Mouse (Mus musculus): Measurements from ENCODE around the gene Fa2h. TPM values are rescaled to one million over a fixed set of nuclear protein-coding genes. Genes with fewer than 3 reads are reported as not detected.

Gene Fa2h
- 1.7 TPM for polyA plus RNA-seq (2021)

DNA sequence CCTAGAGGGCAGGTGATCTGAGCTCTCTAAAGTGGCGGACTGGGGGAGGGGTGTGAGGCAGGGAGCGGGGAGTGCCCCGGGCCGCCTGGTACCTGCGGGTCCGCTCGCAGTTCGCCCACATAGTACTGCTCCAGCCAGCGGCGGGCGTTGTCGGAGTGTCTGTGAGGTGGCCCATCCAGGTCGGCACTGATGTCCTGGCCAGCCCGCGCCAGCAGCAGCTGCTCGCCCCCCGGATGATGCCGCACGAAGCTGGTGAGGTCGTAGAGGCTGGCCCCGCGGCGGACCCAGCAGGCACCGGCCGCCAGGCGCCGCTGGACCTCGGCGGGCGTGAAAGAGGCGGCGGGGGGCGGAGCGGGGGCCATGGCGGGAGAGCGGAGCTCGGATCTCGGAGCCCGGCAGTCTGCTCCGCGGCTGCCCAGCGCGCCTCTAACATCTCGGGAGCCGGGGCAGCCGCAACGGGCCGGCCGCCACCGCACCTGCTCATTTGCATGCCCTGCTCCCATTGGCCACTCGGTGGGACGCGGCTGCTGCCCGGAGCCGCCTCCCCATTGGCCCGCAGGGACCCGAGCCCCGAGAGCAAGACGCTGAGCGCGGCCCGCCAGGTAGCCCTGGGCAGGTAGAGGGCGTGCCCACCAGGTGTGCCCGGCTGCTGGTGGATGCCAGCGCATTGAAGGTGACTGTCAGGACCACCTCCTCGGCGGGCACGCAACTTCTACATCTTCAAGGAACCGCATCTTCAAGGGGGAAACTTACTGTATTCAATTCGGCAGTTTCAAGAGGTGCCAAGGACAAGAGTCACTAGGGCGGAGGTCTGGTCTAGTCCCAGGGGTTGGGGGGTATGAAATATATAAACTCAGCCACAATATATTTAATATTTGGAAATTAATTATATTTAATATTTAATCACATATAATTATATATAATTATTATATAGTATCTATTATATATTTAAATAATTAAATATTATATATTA lies at the start of gene Fa2h:
Fa2h (minus strand) TSS at position 434 of the 973 bp plus-strand sequence.
- in situ Hi-C loops (cut with MboI; ENCODE audit: low pct_unique_long_range_greater_than_20kb), result no loop called here
- DNase-seq (ENCODE audit: low read depth, low spot score) (no peak), ATAC-seq (peak; percentile 96)
- TF ChIP-seq CTCF (IDR thresholded peaks at IDR 0.05), result peak; percentile 98
- H3K27me3 ChIP-seq, result peaks cover 22% of the 10 kb centered on the region
- POLR2A ChIA-PET, result no interaction called here
- CTCF ChIA-PET, result interaction anchor here (1.5 kb wide), 1 partner anchor 10 kb away, joined by 3 read pairs; no protein-coding TSS in a partner anchor

DNA sequence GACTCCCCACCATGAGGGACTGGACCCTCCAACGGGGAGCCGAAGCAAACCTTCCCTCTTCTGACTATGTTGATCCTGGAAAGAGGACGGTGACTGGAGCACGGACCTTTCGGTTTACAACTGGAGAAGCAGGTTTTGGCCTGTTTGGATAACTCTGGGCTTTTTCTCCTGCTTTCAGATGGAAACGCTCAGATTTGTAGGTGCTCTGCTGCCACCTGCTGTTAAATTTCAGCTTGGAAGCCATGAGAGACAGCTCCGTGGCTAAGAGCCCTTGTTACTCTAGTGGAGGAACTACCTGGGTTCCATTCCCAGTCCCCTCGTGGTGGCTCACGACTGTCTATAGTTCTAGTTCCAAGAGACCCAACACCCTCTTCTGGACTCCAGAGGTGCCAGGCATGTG lies 45.6 kb upstream of the Fa2h start:
- POLR2A ChIA-PET, result interaction anchor here (0.6 to 1.2 kb wide), 2 partner anchors 20 to 96 kb away, joined by 3 read pairs; no protein-coding TSS in a partner anchor
- ATAC-seq (peak; percentile 55), DNase-seq (ENCODE audit: low read depth, low spot score) (no peak)
- peak; percentile 91 for TF ChIP-seq CTCF (IDR thresholded peaks at IDR 0.05)
- CTCF ChIA-PET, result interaction anchor here (0.9 to 2.9 kb wide), 12 partner anchors 10 to 223 kb away, joined by 3 to 29 read pairs (median 5); partner anchors contain the start of gene Mlkl
- no peaks in the 10 kb centered on the region for H3K27me3 ChIP-seq
- in situ Hi-C loops (cut with MboI; ENCODE audit: low pct_unique_long_range_greater_than_20kb), result loop anchor here (5.0 kb wide), 1 partner anchor 97 kb away; no protein-coding TSS in a partner anchor

GRCm38 (mm10) chr8:111435071-111435828 lies 41.6 kb upstream of the Fa2h start:
- TF ChIP-seq CTCF (IDR thresholded peaks at IDR 0.05), result no peak
- in situ Hi-C loops (cut with MboI; ENCODE audit: low pct_unique_long_range_greater_than_20kb), result loop anchor here (5.0 kb wide), 1 partner anchor 93 kb away; no protein-coding TSS in a partner anchor
- ATAC-seq (no peak), DNase-seq (ENCODE audit: low read depth, low spot score) (no peak)
- POLR2A ChIA-PET, result no interaction called here
- peaks cover 4% of the 10 kb centered on the region for H3K27me3 ChIP-seq
- CTCF ChIA-PET, result interaction anchor here (1.2 to 2.9 kb wide), 2 partner anchors 10 to 92 kb away, joined by 3 to 14 read pairs; no protein-coding TSS in a partner anchor

DNA sequence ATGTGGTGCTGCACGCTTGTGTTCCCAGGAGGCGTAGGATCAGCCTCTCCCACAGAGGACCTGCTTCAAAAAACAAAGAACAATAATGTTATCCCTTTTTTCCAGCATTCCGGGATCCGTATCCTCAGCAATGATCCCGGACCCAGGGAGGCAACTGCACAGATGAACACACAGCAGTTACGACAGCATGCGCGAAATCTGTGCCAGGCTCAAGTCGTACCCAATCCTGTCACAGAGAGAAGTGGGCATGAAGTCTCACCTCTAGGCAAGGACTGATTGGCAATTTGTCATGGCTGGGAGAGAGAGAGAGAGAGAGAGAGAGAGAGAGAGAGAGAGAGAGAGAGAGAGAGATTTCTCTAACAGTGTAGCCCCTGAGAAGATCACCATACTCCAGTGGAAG lies 31.0 kb upstream of the Fa2h start:
- in situ Hi-C loops (cut with MboI; ENCODE audit: low pct_unique_long_range_greater_than_20kb), result no loop called here
- no peak for TF ChIP-seq CTCF (IDR thresholded peaks at IDR 0.05)
- ATAC-seq, result no peak
- no peak for DNase-seq (ENCODE audit: low read depth, low spot score)
- H3K27me3 ChIP-seq, result no peaks in the 10 kb centered on the region
- POLR2A ChIA-PET, result no interaction called here
- CTCF ChIA-PET, result interaction anchor here (1.3 to 1.6 kb wide), 2 partner anchors 15 to 20 kb away, joined by 3 to 5 read pairs; no protein-coding TSS in a partner anchor

DNA sequence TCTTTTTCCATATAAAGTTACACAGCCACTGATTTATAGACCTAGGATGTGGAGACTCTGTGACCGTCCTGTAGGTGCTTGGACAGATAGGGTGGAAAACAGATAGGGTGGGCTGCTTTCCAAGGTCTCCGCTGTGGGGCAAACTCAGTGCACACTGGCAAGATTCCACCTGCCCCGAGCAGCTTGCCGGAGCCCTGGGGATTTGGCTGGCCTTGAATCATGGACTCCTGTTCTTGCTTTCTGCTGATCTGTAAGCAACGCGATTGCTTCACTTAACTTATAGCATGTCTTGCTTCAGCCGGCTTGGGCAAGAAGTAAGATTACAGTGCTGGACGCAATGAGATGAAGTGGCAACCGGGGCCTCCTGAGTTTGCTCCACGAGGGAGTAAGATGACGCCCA lies 30.6 kb upstream of the Fa2h start:
- no peaks in the 10 kb centered on the region for H3K27me3 ChIP-seq
- in situ Hi-C loops (cut with MboI; ENCODE audit: low pct_unique_long_range_greater_than_20kb), result no loop called here
- ATAC-seq, result no peak
- no peak for DNase-seq (ENCODE audit: low read depth, low spot score)
- ChIA-PET CTCF (interaction anchor here (1.7 kb wide), 1 partner anchor 15 kb away, joined by 6 read pairs; no protein-coding TSS in a partner anchor), POLR2A (no interaction called here)
- no peak for TF ChIP-seq CTCF (IDR thresholded peaks at IDR 0.05)

DNA sequence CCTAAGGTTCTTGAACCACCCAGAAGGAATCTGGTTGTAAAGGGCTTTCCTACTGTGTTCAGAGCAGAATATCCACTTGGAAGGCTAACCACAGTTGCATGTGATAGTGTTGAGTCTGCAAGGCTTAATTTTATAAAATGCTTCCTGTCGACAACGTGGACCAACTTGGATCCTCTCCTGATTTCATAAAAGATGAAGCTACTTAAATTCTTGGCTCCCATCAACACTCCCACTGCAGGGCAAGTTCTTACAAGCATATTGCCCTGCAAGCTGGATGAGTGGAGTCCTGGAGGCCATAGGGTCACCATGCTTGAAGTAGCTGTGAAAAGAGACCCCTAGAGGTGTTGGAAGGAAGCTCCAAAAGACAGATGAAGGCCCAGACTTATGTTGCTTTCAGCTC lies 29.0 kb upstream of the Fa2h start:
- DNase-seq (ENCODE audit: low read depth, low spot score), result no peak
- no peak for ATAC-seq
- H3K27me3 ChIP-seq, result no peaks in the 10 kb centered on the region
- TF ChIP-seq CTCF (IDR thresholded peaks at IDR 0.05), result no peak
- ChIA-PET POLR2A (no interaction called here), CTCF (interaction anchor here (1.0 to 1.7 kb wide), 2 partner anchors 16 to 48 kb away, joined by 3 to 6 read pairs; no protein-coding TSS in a partner anchor)
- in situ Hi-C loops (cut with MboI; ENCODE audit: low pct_unique_long_range_greater_than_20kb), result no loop called here

GRCm38 (mm10) chr8:111419171-111419570 lies 25.5 kb upstream of the Fa2h start:
- POLR2A ChIA-PET, result interaction anchor here (0.6 kb wide), 1 partner anchor 20 kb away, joined by 3 read pairs; no protein-coding TSS in a partner anchor
- H3K27me3 ChIP-seq, result peaks cover under 1% of the 10 kb centered on the region
- no peak for ATAC-seq
- no peak for DNase-seq (ENCODE audit: low read depth, low spot score)
- no peak for TF ChIP-seq CTCF (IDR thresholded peaks at IDR 0.05)
- CTCF ChIA-PET, result interaction anchor here (0.7 to 3.0 kb wide), 8 partner anchors 10 to 243 kb away, joined by 3 to 15 read pairs (median 5); no protein-coding TSS in a partner anchor
- in situ Hi-C loops (cut with MboI; ENCODE audit: low pct_unique_long_range_greater_than_20kb), result no loop called here

DNA sequence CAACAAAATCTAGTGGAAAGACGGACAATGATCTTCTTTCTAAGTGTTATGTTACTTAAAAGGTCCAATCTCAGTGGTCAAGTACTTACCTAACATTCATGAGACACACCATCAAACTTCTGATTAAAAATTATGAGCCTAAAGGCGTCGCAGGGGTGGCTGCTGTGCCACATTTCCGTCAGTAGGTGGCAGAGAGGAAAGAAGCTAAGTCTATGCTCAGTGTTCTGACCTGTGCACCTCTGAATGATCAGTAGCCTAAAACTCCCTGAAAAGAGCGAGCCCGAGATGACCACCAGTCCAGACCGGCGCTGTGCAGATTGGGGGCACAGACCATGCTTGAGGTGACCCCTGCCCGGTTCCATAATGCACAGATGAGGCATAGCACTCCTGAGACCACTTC lies 25.0 kb upstream of the Fa2h start:
- POLR2A ChIA-PET, result interaction anchor here (0.6 kb wide), 1 partner anchor 21 kb away, joined by 3 read pairs; no protein-coding TSS in a partner anchor
- ATAC-seq (no peak), DNase-seq (ENCODE audit: low read depth, low spot score) (no peak)
- peaks cover 6% of the 10 kb centered on the region for H3K27me3 ChIP-seq
- CTCF ChIA-PET, result interaction anchor here (1.9 to 3.0 kb wide), 4 partner anchors 10 to 76 kb away, joined by 7 to 15 read pairs (median 8); no protein-coding TSS in a partner anchor
- in situ Hi-C loops (cut with MboI; ENCODE audit: low pct_unique_long_range_greater_than_20kb), result no loop called here
- peak; percentile 92 for TF ChIP-seq CTCF (IDR thresholded peaks at IDR 0.05)

GRCm38 (mm10) chr8:111417222-111417621 lies 23.6 kb upstream of the Fa2h start:
- ATAC-seq, result no peak
- POLR2A ChIA-PET, result no interaction called here
- DNase-seq (ENCODE audit: low read depth, low spot score), result no peak
- CTCF ChIA-PET, result interaction anchor here (0.9 to 3.0 kb wide), 4 partner anchors 12 to 53 kb away, joined by 3 to 15 read pairs (median 6); no protein-coding TSS in a partner anchor
- H3K27me3 ChIP-seq, result peaks cover 12% of the 10 kb centered on the region
- no peak for TF ChIP-seq CTCF (IDR thresholded peaks at IDR 0.05)
- in situ Hi-C loops (cut with MboI; ENCODE audit: low pct_unique_long_range_greater_than_20kb), result no loop called here

DNA sequence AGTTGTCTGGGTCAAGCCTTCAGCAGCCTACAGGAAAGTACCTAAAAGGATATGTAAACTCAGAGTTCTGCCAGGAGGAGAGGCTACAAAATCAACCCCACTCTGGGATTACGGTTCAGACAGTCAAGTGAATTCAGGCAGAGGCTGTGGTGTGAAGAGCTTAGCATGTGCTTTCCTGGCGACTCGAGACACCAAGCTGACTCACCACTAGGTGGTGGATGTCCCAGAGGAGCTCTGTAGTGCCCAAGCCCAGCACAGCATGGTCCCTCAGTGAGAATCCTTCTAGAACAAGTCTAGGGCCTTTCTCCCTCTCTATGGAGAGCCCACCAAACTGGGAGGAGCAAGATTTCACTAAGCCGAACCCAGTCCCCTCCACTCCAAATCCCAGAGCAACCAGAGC lies 9.8 kb upstream of the Fa2h start:
- in situ Hi-C loops (cut with MboI; ENCODE audit: low pct_unique_long_range_greater_than_20kb), result no loop called here
- ATAC-seq (no peak), DNase-seq (ENCODE audit: low read depth, low spot score) (no peak)
- H3K27me3 ChIP-seq, result peaks cover under 1% of the 10 kb centered on the region
- POLR2A ChIA-PET, result no interaction called here
- CTCF ChIA-PET, result interaction anchor here (1.1 to 1.3 kb wide), 4 partner anchors 10 to 17 kb away, joined by 3 to 4 read pairs (median 3); partner anchors contain the start of gene Fa2h
- peak; percentile 43 for TF ChIP-seq CTCF (IDR thresholded peaks at IDR 0.05)

Data from Patski (cell line).